Mouse (Mus musculus) heart, embryonic 15.5 days (tissue): ENCODE measurements around the gene Dnmt3a. TPM values are rescaled to one million over a fixed set of nuclear protein-coding genes. Genes with fewer than 3 reads are reported as not detected.

Experiments used
- ATAC-seq: fragments of 200-750 bp; cut with Nextera tagmentation; replicated peaks from 2 replicates; pipeline ENCODE4 v1.8.0; 2017; ENCODE audit warnings: low read depth, moderate TSS enrichment; ENCODE audit not compliant: insufficient number of reproducible peaks, insufficient read depth, low FRiP score
- H3K27ac ChIP-seq: fragments of 300-500 bp; sonication (generic); 2 replicates; pipeline ENCODE4 v1.5.1; 2015; ENCODE audit warnings: mild to moderate bottlenecking, inconsistent platforms
- H3K27me3 ChIP-seq: fragments of 300-500 bp; sonication (generic); 2 replicates; pipeline ENCODE4 v1.6.1; 2015; ENCODE audit warnings: inconsistent platforms
- H3K36me3 ChIP-seq: fragments of 300-500 bp; sonication (generic); 2 replicates; pipeline ENCODE4 v1.6.1; 2015; ENCODE audit warnings: mild to moderate bottlenecking, inconsistent platforms
- H3K4me1 ChIP-seq: fragments of 300-500 bp; sonication (generic); replicated peaks from 2 replicates; pipeline ENCODE4 v1.6.1; 2015; ENCODE audit warnings: inconsistent platforms
- H3K4me2 ChIP-seq: fragments of 300-500 bp; sonication (generic); 2 replicates; pipeline ENCODE4 v1.6.1; 2015; ENCODE audit warnings: inconsistent platforms, mild to moderate bottlenecking, moderate library complexity
- H3K4me3 ChIP-seq: fragments of 300-500 bp; sonication (generic); 2 replicates; pipeline ENCODE4 v1.5.1; 2015; ENCODE audit warnings: mild to moderate bottlenecking, inconsistent platforms
- H3K9ac ChIP-seq: fragments of 300-500 bp; sonication (generic); 2 replicates; pipeline ENCODE4 v1.6.1; 2015; ENCODE audit warnings: mild to moderate bottlenecking, inconsistent platforms
- H3K9me3 ChIP-seq: fragments of 300-500 bp; sonication (generic); replicated peaks from 2 replicates; pipeline ENCODE4 v1.6.1; 2016; ENCODE audit warnings: inconsistent platforms
- WGBS: fragments of 180-500 bp; shearing (Covaris S2); methylation state at CpG from one replicate; pipeline ENCODE4 v1.1.7; 2015; ENCODE audit warnings: mixed read lengths; 5-methylcytosine and 5-hydroxymethylcytosine counted together
- polyA plus RNA-seq: library from polyadenylated mRNA; unstranded; fragments of >200 nt; fragmentation: Nextera tagmentation; extraction: Ambion mirVana; gene quantifications from 2 replicates; pipeline ENCODE4 v1.2.1, GENCODE M21; 2015

Gene Dnmt3a
- polyA plus RNA-seq, 1 experiment from 2014 or later, result 79.9 TPM

GRCm38 (mm10) chr12:3773643-3774042, 32.2 kb upstream of the Dnmt3a start:
- H3K9me3 ChIP-seq, result no peaks in the 10 kb centered on the region
- WGBS, result 86% methylated on average over 3 of the region's 3 CpGs

GRCm38 (mm10) chr12:3776015-3776414, 29.8 kb upstream of the Dnmt3a start:
- no peak overlapping the region for H3K9ac ChIP-seq
- no peaks in the 10 kb centered on the region for H3K36me3 ChIP-seq
- H3K27me3 ChIP-seq, result no peaks in the 10 kb centered on the region
- no peak overlapping the region for H3K4me2 ChIP-seq
- no peak overlapping the region for H3K4me3 ChIP-seq
- no peak overlapping the region for H3K27ac ChIP-seq
- H3K4me1 ChIP-seq, result peaks cover 18% of the 10 kb centered on the region
- 86% methylated on average over 2 of the region's 2 CpGs for WGBS
- no peak for ATAC-seq
- no peaks in the 10 kb centered on the region for H3K9me3 ChIP-seq

More at GRCm38 (mm10) chr12:3773643-3774042, 32.2 kb upstream of the Dnmt3a start:
- Histone ChIP-seq H3K4me1 (no peaks in the 10 kb centered on the region), H3K4me3 (no peak overlapping the region), H3K9ac (no peak overlapping the region), H3K27me3 (no peaks in the 10 kb centered on the region), H3K4me2 (no peak overlapping the region), H3K27ac (no peak overlapping the region), H3K36me3 (no peaks in the 10 kb centered on the region)
- ATAC-seq, result no peak

- no peak overlapping the region for H3K4me2 ChIP-seq
- no peaks in the 10 kb centered on the region for H3K36me3 ChIP-seq
- H3K9me3 ChIP-seq, result no peaks in the 10 kb centered on the region
- no peak overlapping the region for H3K4me3 ChIP-seq
- WGBS, result 85% methylated on average over 5 of the region's 5 CpGs
- H3K27ac ChIP-seq, result no peak overlapping the region
- H3K9ac ChIP-seq, result no peak overlapping the region
- ATAC-seq, result no peak
- H3K27me3 ChIP-seq, result no peaks in the 10 kb centered on the region
- H3K4me1 ChIP-seq, result peaks cover 35% of the 10 kb centered on the region
These were observed 28.1 kb upstream of the Dnmt3a start for GRCm38 (mm10) chr12:3777682-3778081.

GRCm38 (mm10) chr12:3778286-3778685, 27.5 kb upstream of the Dnmt3a start:
- Histone ChIP-seq H3K9me3 (no peaks in the 10 kb centered on the region), H3K27me3 (no peaks in the 10 kb centered on the region), H3K4me2 (no peak overlapping the region), H3K4me3 (no peak overlapping the region), H3K4me1 (peaks cover 37% of the 10 kb centered on the region), H3K9ac (no peak overlapping the region), H3K36me3 (no peaks in the 10 kb centered on the region), H3K27ac (no peak overlapping the region)
- WGBS, result 88% methylated on average over 6 of the region's 6 CpGs
- ATAC-seq, result no peak

GRCm38 (mm10) chr12:3779639-3780038, 26.2 kb upstream of the Dnmt3a start:
- H3K27ac ChIP-seq, result peak overlapping the region; percentile 97; the same call in 1 of the 2 replicates
- H3K4me2 ChIP-seq, result no peak overlapping the region
- WGBS, result 61% methylated on average over 2 of the region's 2 CpGs
- no peaks in the 10 kb centered on the region for H3K27me3 ChIP-seq
- no peak for ATAC-seq
- no peaks in the 10 kb centered on the region for H3K36me3 ChIP-seq
- no peak overlapping the region for H3K4me3 ChIP-seq
- H3K9ac ChIP-seq, result no peak overlapping the region
- H3K4me1 ChIP-seq, result peaks cover 47% of the 10 kb centered on the region
- no peaks in the 10 kb centered on the region for H3K9me3 ChIP-seq

GRCm38 (mm10) chr12:3780405-3780891, 25.4 kb upstream of the Dnmt3a start:
- peaks cover 54% of the 10 kb centered on the region for H3K4me1 ChIP-seq
- H3K9ac ChIP-seq, result 0 out of 2 replicates have a peak overlapping the region, but pooled peaks have one; percentile 32
- H3K27me3 ChIP-seq, result no peaks in the 10 kb centered on the region
- no peaks in the 10 kb centered on the region for H3K9me3 ChIP-seq
- peak overlapping the region; percentile 97 for H3K27ac ChIP-seq
- ATAC-seq, result peak; percentile 57
- no peak overlapping the region for H3K4me3 ChIP-seq
- WGBS, result 14% methylated on average over 8 of the region's 8 CpGs
- H3K36me3 ChIP-seq, result no peaks in the 10 kb centered on the region
- peak overlapping the region; percentile 51 for H3K4me2 ChIP-seq

GRCm38 (mm10) chr12:3780931-3781471, 24.8 kb upstream of the Dnmt3a start:
- Histone ChIP-seq H3K9me3 (no peaks in the 10 kb centered on the region), H3K36me3 (no peaks in the 10 kb centered on the region), H3K27me3 (no peaks in the 10 kb centered on the region), H3K4me3 (no peak overlapping the region), H3K9ac (0 out of 2 replicates have a peak overlapping the region, but pooled peaks have one; percentile 6), H3K4me1 (peaks cover 54% of the 10 kb centered on the region), H3K4me2 (peak overlapping the region; percentile 51), H3K27ac (peak overlapping the region; percentile 97)
- 26% methylated on average over 7 of the region's 7 CpGs for WGBS
- ATAC-seq, result peak; percentile 45

- no peaks in the 10 kb centered on the region for H3K9me3 ChIP-seq
- H3K4me2 ChIP-seq, result peak overlapping the region; percentile 51
- ATAC-seq, result peak; percentile 91
- peak overlapping the region; percentile 97 for H3K27ac ChIP-seq
- H3K27me3 ChIP-seq, result no peaks in the 10 kb centered on the region
- no peak overlapping the region for H3K4me3 ChIP-seq
- peaks cover 54% of the 10 kb centered on the region for H3K4me1 ChIP-seq
- H3K9ac ChIP-seq, result 0 out of 2 replicates have a peak overlapping the region, but pooled peaks have one; percentile 6
- WGBS, result 2% methylated on average over 8 of the region's 8 CpGs
- H3K36me3 ChIP-seq, result no peaks in the 10 kb centered on the region
These were observed 24.3 kb upstream of the Dnmt3a start for GRCm38 (mm10) chr12:3781482-3781881.

- no peaks in the 10 kb centered on the region for H3K9me3 ChIP-seq
- no peak overlapping the region for H3K4me2 ChIP-seq
- no peaks in the 10 kb centered on the region for H3K27me3 ChIP-seq
- no peak overlapping the region for H3K9ac ChIP-seq
- WGBS, result 60% methylated on average over 3 of the region's 3 CpGs
- H3K4me1 ChIP-seq, result peaks cover 69% of the 10 kb centered on the region
- ATAC-seq, result no peak
- H3K36me3 ChIP-seq, result no peaks in the 10 kb centered on the region
- H3K27ac ChIP-seq, result no peak overlapping the region
- H3K4me3 ChIP-seq, result no peak overlapping the region
These were observed 22.5 kb upstream of the Dnmt3a start for GRCm38 (mm10) chr12:3783196-3783825.

- Histone ChIP-seq H3K4me2 (no peak overlapping the region), H3K9me3 (no peaks in the 10 kb centered on the region), H3K27me3 (no peaks in the 10 kb centered on the region), H3K9ac (no peak overlapping the region), H3K4me1 (peaks cover 68% of the 10 kb centered on the region), H3K36me3 (no peaks in the 10 kb centered on the region), H3K4me3 (no peak overlapping the region), H3K27ac (no peak overlapping the region)
- WGBS, result 85% methylated on average over 2 of the region's 2 CpGs
- ATAC-seq, result no peak
These were observed 21.5 kb upstream of the Dnmt3a start for GRCm38 (mm10) chr12:3784258-3784657.

- H3K27ac ChIP-seq, result no peak overlapping the region
- no peaks in the 10 kb centered on the region for H3K9me3 ChIP-seq
- H3K9ac ChIP-seq, result no peak overlapping the region
- no peaks in the 10 kb centered on the region for H3K27me3 ChIP-seq
- H3K4me3 ChIP-seq, result no peak overlapping the region
- no peaks in the 10 kb centered on the region for H3K36me3 ChIP-seq
- WGBS, result 61% methylated on average over 4 of the region's 4 CpGs
- no peak overlapping the region for H3K4me2 ChIP-seq
- H3K4me1 ChIP-seq, result peaks cover 63% of the 10 kb centered on the region
- ATAC-seq, result no peak
These were observed 21.1 kb upstream of the Dnmt3a start for GRCm38 (mm10) chr12:3784729-3785128.

- peaks cover 45% of the 10 kb centered on the region for H3K4me1 ChIP-seq
- 44% methylated on average over 3 of the region's 3 CpGs for WGBS
These were observed 18.8 kb upstream of the Dnmt3a start for GRCm38 (mm10) chr12:3787041-3787440.

More at GRCm38 (mm10) chr12:3787041-3787440, 18.8 kb upstream of the Dnmt3a start:
- H3K27me3 ChIP-seq, result no peaks in the 10 kb centered on the region
- no peaks in the 10 kb centered on the region for H3K9me3 ChIP-seq
- ATAC-seq, result no peak
- H3K27ac ChIP-seq, result no peak overlapping the region
- no peaks in the 10 kb centered on the region for H3K36me3 ChIP-seq
- H3K4me2 ChIP-seq, result no peak overlapping the region
- H3K9ac ChIP-seq, result no peak overlapping the region
- H3K4me3 ChIP-seq, result no peak overlapping the region
